Mouse (Mus musculus): Measurements from ENCODE around the gene Rbbp7.
"Not testable (repeated sequence)": the region's sequence is repeated elsewhere in the genome, so short reads cannot be mapped to it uniquely, and the experiment has no call there.

Gene Rbbp7

DNA sequence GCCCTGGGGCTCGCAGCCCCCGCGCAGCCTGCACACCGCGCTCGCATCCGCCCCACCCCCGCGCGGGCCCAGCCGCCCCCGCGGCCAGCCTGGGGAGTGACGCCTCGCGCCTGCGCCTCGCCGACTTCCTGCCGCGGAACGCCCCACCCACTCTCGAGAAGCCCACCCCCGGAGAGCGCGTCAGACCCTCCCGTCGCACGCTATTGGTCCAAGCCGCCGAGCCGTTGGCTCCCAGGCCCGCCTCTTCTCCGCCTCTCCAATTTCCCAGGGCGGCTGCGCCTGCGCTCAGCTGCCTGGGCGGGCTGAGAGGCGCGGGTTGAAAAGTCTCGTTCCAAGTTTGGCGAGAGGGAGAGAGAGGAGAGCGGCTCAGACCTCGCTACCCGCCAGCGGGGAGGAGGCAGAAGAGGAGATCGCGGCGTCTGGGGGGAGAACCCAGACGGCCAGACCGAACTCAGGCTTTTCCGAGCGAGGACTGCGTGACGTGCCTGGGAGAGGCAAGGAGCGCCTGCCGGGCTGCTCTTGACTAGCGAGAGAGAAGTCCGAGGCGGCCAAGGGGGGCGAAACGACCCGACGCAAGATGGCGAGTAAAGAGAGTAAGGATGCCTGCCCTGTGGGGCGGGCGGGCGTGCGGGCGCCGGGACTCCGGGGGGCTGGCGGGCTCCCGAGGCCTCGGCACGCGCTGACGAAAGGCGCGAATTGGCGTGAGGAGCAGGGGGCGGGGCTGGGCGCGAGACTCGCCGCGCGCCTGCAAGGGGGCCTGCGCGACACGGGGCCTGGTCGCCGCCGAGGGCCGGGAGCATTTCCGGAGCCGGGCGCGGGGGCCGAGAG lies at the start of gene Rbbp7:
Gene Rbbp7 (plus strand): TSS at position 288 of the 828 bp plus-strand sequence.
- DNase-seq (ENCODE audit: low read depth, low spot score): peak; percentile 87

DNA sequence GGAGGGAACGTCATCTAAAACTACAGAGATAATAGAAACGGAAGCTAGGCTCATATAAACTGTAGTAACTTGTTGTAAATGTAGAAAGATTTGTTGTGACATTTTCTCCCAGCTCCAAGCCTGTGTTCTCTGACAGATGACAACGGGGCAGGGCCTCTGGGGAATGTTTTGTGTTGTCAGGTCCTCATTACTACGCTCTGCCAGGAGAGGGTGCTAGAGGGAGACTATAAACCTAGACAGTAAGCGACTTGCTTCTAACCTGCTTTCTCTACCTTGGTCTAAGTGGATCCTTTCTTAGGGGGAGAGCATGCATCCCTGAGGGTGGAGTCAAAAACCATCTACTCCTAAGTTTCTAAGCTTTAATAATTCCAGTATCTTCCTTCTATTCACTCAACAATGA lies 42.4 kb upstream of the Rbbp7 start:
- DNase-seq (ENCODE audit: low read depth, low spot score): no peak

DNA sequence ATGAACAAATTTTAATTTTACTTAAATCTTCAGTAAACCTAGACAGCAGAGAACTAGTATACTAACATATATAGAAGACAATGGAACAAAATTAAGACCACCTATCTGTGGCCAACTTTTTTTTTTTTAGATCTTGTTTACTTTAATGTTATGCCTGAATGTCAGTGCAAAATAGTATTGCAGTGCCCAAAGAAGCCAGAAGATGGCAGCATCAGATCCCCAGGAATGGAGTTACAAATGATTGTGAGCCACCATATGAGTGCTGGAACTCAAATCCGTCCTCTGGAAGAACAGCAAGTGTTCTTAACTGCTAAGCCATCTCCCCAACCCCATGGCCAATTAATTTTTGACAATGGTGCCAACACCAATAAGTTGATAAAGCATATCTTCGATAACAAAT lies 40.6 kb upstream of the Rbbp7 start:
- no peak for DNase-seq (ENCODE audit: low read depth, low spot score)

GRCm38 (mm10) chrX:162727367-162727777 lies 32.8 kb upstream of the Rbbp7 start:
- no peak for DNase-seq (ENCODE audit: low read depth, low spot score)

- no peak for DNase-seq (ENCODE audit: low read depth, low spot score)
Measured at GRCm38 (mm10) chrX:162727795-162728194, 32.4 kb upstream of the Rbbp7 start.

- DNase-seq (ENCODE audit: low read depth, low spot score): no peak
Measured at GRCm38 (mm10) chrX:162728228-162728627, 32.0 kb upstream of the Rbbp7 start.

DNA sequence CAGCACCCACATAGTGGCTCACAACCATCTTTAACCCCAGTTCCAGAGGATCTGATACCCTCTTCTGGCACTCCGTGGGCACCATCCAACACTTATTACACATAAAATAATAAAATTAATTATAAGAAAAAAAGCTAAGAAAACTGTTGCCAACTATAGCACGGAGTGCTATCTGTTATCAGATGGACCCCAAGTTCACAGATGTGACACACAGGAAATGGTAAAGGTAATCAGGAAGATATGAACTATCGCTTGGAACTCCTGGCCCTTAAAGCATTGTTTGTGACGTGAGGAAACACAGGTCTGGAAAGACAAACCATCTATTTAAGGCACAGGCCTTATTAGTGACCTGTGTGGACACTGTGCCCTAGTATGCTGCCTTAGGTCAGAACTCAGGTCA lies 30.2 kb upstream of the Rbbp7 start:
- no peak for DNase-seq (ENCODE audit: low read depth, low spot score)

DNA sequence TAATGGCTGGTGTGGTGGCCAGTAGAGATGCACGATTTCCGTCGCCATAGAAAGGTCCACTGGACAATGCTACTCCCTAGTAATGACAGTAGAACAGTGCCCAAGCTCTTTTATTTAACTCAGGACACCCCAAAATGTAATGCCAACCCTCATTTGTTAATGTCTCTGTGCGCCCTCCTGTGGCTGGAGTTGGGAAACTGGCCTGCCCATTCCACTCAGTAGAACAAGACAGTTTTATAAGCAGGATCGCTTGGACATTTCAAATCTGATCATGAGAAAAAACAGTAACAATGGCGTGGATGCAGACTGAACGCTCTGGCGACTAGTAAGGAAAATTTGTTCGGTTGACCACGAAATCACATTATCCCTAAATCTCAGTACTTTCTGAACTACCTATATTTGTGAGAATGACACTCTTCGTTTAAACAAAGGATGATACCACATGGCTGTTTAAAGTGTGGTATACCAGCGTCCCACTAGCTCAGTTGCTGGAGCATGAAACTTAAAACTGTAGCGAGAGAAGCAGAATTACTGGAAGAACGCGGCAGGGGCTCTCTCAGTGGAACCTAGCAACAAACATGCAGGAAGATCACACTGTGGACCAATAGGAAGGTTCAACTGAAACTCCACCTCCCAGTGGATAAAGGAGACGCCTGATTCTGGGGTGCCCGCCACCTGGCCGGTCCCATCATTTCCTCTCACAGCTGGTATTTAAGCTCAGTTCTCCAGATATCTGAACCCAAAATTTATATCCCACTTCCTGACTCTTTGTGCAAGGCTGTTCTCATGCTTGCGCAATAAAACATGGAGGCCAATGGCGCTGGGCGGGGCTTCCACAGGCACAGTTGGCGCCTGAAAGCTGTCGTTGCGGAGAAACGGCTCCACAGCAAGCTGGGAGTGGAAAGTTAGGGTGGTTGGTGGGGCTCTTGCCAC lies 24.9 kb upstream of the Rbbp7 start:
- DNase-seq (ENCODE audit: low read depth, low spot score): no peak

GRCm38 (mm10) chrX:162736140-162736659 lies 24.0 kb upstream of the Rbbp7 start:
- no peak for DNase-seq (ENCODE audit: low read depth, low spot score)

- DNase-seq (ENCODE audit: low read depth, low spot score): no peak
Measured at GRCm38 (mm10) chrX:162748696-162749420, 11.3 kb upstream of the Rbbp7 start.

- no peak for DNase-seq (ENCODE audit: low read depth, low spot score)
Measured at GRCm38 (mm10) chrX:162752418-162752817, 7.8 kb upstream of the Rbbp7 start.

GRCm38 (mm10) chrX:162754314-162754713 lies 5.9 kb upstream of the Rbbp7 start:
- no peak for DNase-seq (ENCODE audit: low read depth, low spot score)

DNA sequence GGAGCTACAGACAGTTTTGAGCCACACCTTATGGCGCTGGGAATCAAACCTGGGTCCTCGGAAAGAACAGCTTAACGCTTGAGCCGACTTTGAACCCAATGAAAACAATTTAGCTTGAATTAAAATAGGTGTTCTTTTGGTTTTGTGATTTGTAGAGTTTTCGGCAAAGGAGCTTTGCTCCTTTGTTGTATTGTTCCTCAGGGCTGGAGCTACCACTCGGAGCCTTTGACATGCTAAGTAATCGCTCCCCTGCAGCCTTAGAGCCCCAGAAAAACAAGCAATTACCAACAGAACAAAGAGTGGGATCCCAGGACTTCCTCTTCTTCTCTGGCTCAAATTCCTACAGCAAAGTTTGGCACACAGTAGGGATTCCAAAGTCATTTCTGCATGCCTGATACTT lies 4.1 kb upstream of the Rbbp7 start:
- no peak for DNase-seq (ENCODE audit: low read depth, low spot score)

GRCm38 (mm10) chrX:162759251-162760114 lies 719 bp upstream of the Rbbp7 start:
- DNase-seq (ENCODE audit: low read depth, low spot score): no peak

DNA sequence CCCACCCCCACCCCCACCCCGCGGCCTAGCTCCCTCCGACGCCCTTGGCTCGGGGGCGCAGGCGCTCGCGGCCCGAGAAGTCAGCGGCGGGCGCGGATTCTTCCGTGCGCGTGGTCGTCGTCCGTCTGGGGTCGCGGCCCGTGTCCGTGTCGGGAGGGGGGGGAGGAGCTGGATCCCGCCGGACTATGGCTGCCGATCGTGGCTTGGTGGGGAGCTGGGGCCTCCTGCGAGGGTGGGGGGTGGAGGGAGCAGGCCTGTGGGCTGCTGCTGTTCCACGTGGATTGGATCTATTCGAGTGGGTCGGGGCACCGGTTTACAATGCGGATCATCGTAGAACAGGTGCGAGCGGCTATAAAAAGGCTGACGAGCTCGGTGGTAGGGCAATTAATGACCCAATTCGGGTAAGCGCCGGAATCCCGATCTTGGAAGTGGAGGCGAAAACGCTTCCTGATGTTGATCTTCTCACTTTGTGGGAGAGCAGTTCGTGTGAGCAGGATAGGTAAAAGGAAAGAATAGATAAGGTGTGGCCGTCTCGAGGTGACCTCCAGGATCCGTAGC lies 835 bp downstream of the Rbbp7 start:
- peak; percentile 14 for DNase-seq (ENCODE audit: low read depth, low spot score)

DNA sequence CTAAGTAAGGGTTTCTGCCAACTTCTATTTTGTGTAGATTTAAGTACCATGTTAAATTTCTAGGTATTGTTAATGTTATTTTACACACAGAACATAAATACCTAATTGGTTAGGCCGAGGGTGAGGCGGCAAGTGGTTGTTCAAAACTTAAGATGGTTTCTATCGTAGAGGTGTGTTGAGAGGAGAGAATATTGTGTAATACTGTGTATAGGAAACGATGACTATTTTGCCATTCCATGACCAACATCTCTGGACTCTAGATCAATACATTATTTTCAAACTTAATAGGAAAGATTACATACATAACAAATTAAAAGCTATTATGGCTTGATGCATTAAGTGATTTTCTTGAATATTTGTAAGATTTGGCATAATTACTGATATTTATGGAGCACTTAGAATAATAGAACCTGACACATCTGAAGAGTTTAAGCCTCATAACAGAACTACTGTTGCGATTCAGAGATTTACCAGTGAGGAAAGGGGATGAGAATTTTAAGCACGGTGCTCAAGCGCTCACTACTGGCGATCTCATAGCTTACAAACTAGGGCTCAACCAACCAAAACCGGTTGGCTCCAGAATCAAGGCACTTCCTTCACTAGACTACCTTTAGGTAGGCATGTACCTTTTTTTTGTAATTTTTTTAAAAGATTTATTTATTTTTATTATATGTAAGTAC lies 1.7 kb downstream of the Rbbp7 start:
- no peak for DNase-seq (ENCODE audit: low read depth, low spot score)

DNA sequence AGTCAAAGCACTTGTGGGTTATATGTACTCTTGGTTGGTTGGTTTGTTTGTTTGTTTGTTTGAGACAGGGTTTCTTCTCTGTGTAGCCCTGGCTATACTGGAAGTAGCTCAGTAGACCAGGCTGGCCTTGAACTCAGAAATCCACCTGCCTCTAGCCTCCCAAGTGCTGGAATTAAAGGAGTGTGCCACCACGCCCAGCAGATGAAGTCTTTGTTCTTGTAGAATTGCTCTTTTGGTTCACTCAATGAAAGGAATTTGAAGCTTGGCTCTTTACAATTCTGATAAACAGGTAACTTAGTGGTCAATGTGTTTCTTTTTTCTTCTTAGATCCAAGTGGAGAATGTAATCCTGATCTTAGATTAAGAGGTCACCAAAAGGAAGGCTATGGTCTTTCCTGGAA lies 10.5 kb downstream of the Rbbp7 start:
- DNase-seq (ENCODE audit: low read depth, low spot score): no peak

DNA sequence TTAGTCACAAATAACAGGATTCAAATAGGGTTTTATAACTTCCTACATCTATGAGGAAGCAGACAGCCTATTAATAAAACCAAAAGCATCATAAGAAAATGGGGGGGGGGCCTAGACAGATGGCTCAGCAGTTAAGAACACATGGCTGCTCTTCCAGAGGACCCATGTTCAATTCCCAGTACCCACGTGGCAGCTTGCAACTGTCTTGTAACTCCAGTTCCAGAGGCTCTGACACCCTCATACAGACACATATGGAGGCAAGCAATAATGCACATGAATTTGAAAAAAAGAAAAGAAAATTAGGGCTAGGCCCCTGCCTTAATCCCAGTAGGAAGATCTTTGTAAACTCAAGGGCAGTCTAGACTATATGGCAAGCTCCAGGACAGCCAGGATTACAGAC lies 28.2 kb downstream of the Rbbp7 start:
- no peak for DNase-seq (ENCODE audit: low read depth, low spot score)

- not testable (repeated sequence) for DNase-seq (ENCODE audit: low read depth, low spot score)
Measured at GRCm38 (mm10) chrX:162791392-162791791, 31.2 kb downstream of the Rbbp7 start.

DNA sequence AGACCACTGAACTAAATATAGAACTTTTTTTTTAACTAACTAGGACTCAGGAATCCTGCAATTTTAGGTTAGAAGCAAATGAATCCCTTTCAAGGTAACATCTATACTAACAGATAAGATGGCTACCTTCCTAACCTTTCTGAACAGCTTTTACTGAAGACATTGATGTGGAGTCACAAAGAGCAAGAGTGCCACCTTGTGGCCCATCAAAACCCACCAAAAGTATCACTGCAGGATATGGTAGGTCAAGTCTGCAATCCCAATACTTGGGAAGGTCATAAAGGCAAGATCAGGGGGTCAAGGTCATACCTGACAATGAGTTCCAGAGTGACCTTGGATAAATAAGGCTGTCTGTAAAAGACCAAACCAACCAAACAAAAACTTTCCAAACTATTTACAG lies 40.2 kb downstream of the Rbbp7 start:
- DNase-seq (ENCODE audit: low read depth, low spot score): peak; percentile 37

Measured in retina, postnatal 7 days (tissue).